Mouse (Mus musculus) heart, postnatal 0 days (tissue): ENCODE measurements around the gene Actbl2.

Experiments
- CTCF ChIP-seq: IDR thresholded peaks from 2 replicates; pipeline ENCODE4 v1.5.1; 2016; ENCODE audit warnings: antibody characterized with exemption, control low read depth, low read depth
- EP300 ChIP-seq: IDR thresholded peaks from 2 replicates; pipeline ENCODE4 v1.6.1; 2016; ENCODE audit warnings: antibody characterized with exemption, low read depth

GRCm38 (mm10) chr13:111304736-111305135, 49.9 kb downstream of the Actbl2 start:
- TF ChIP-seq CTCF (no peak), EP300 (no peak)
